8 mouse cellular contexts compared by ENCODE assay signal in genomic region chr11:35119360-35119759, GRCm38 (mm10). TPM values are rescaled to one million over a fixed set of nuclear protein-coding genes. Genes with fewer than 3 reads are reported as not detected.
DNase-seq lines count a peak whose midpoint lies in the region; ATAC-seq and TF ChIP-seq lines count a peak whose summit lies in the region.

No protein-coding gene starts in this region.

- H3K27me3 ChIP-seq in hindbrain, embryonic 10.5 days (ENCODE audit: insufficient read depth, poor library complexity, severe bottlenecking): peaks cover 58% of the 10 kb centered on the region
- H3K27me3 ChIP-seq in hindbrain, embryonic 12.5 days: peaks cover 43% of the 10 kb centered on the region
- H3K27me3 ChIP-seq in heart, embryonic 10.5 days (ENCODE audit: insufficient read depth, poor library complexity, severe bottlenecking): peaks cover 7% of the 10 kb centered on the region

- intact Hi-C loops in left cerebral cortex, postnatal 10 days (cut with DNase I): loop anchor here (2.0 to 5.0 kb wide), 2 partner anchors 237 to 289 kb away; no protein-coding TSS in a partner anchor

- H3K9ac ChIP-seq in hindbrain, embryonic 12.5 days: no peak overlapping the region

- H3K4me3 ChIP-seq in hindbrain, embryonic 10.5 days: no peak overlapping the region
- no peak overlapping the region for H3K4me3 ChIP-seq in hindbrain, embryonic 12.5 days
- no peak overlapping the region for H3K4me3 ChIP-seq in heart, embryonic 10.5 days
- H3K4me3 ChIP-seq in olfactory bulb, adult 2 months (ENCODE audit: insufficient read depth, low read depth, low read length): no peak overlapping the region

- H3K36me3 ChIP-seq in hindbrain, embryonic 10.5 days: no peaks in the 10 kb centered on the region
- H3K36me3 ChIP-seq in hindbrain, embryonic 12.5 days: no peaks in the 10 kb centered on the region
- H3K36me3 ChIP-seq in heart, embryonic 10.5 days: no peaks in the 10 kb centered on the region

- 7% methylated on average over 6 of the region's 6 CpGs for WGBS in hindbrain, embryonic 10.5 days
- 7% methylated on average over 6 of the region's 6 CpGs for WGBS in hindbrain, embryonic 12.5 days
- 8% methylated on average over 6 of the region's 6 CpGs for WGBS in heart, embryonic 10.5 days
- WGBS in olfactory bulb, adult 2 months: 13% methylated on average over 6 of the region's 6 CpGs

- no peaks in the 10 kb centered on the region for H3K9me3 ChIP-seq in hindbrain, embryonic 10.5 days
- H3K9me3 ChIP-seq in hindbrain, embryonic 12.5 days (replicated peaks): no peaks in the 10 kb centered on the region
- H3K9me3 ChIP-seq in heart, embryonic 10.5 days: no peaks in the 10 kb centered on the region

- no peak overlapping the region for H3K4me2 ChIP-seq in hindbrain, embryonic 12.5 days (replicated peaks)

- ATAC-seq in hindbrain, embryonic 12.5 days (ENCODE audit: low FRiP score): no peak

- peak; percentile 82 for DNase-seq in hindbrain, embryonic 10.5 days (ENCODE audit: low spot score)
- peak; percentile 77 to 81 for DNase-seq in adrenal gland, adult 18-20 months (ENCODE audit: low spot score in 2 of 2)
- peak; percentile 76 for DNase-seq in embryo, embryonic 11.5 days (ENCODE audit: low read depth, low spot score)
- DNase-seq in heart, embryonic 10.5 days (ENCODE audit: low spot score): peak; percentile 85
- peak; percentile 67 to 79 for DNase-seq in left cerebral cortex, postnatal 10 days (ENCODE audit: extremely low spot score in 1 of 2, low spot score in 2 of 2)
- peak; percentile 87 for DNase-seq in thymus, postnatal 4 days

- TF ChIP-seq POLR2A in olfactory bulb, adult 2 months (IDR thresholded peaks at IDR 0.05; ENCODE audit: insufficient read depth, low read depth, low read length): no peak

- peaks cover 54% of the 10 kb centered on the region for H3K4me1 ChIP-seq in hindbrain, embryonic 10.5 days (replicated peaks)
- H3K4me1 ChIP-seq in hindbrain, embryonic 12.5 days: peaks cover 25% of the 10 kb centered on the region
- peaks cover 44% of the 10 kb centered on the region for H3K4me1 ChIP-seq in heart, embryonic 10.5 days
- H3K4me1 ChIP-seq in olfactory bulb, adult 2 months (ENCODE audit: control insufficient read depth, insufficient read depth, low read length): peaks cover 9% of the 10 kb centered on the region

- TF ChIP-seq CTCF in olfactory bulb, adult 2 months (IDR thresholded peaks at IDR 0.05; ENCODE audit: insufficient read depth, low read depth, low read length): peak; percentile 71; the same call in 1 of the 2 replicates

- peak overlapping the region; percentile 54 for H3K27ac ChIP-seq in hindbrain, embryonic 10.5 days
- no peak overlapping the region for H3K27ac ChIP-seq in hindbrain, embryonic 12.5 days
- H3K27ac ChIP-seq in heart, embryonic 10.5 days: peak overlapping the region; percentile 62
- H3K27ac ChIP-seq in olfactory bulb, adult 2 months (ENCODE audit: insufficient read depth, low read depth, low read length): no peak overlapping the region

RNA-seq across cellular contexts. Expression of gene Slit3, which starts 1.7 kb away (rescaled TPM):
- 38.0 and 54.1 TPM in 2 replicates for polyA plus RNA-seq in hindbrain, embryonic 10.5 days (2016; fragmentation: Nextera tagmentation; extraction: Ambion mirVana)
- polyA plus RNA-seq in hindbrain, embryonic 12.5 days (2016; fragmentation: Nextera tagmentation; extraction: Ambion mirVana): 40.8 and 50.0 TPM in 2 replicates
- total RNA-seq in adrenal gland, adult 18-20 months (2021): 10 to 100 TPM; 31.5 to 47.6 TPM
- polyA plus RNA-seq in heart, embryonic 10.5 days (2016; fragmentation: Nextera tagmentation; extraction: Ambion mirVana): 11.3 and 22.2 TPM in 2 replicates
- 10 to 100 TPM; 41.4 to 47.4 TPM for total RNA-seq in left cerebral cortex, postnatal 10 days (2021)
- not detected in 2 replicates for polyA plus RNA-seq in olfactory bulb, adult 2 months (2012; ENCODE audit: insufficient read depth, insufficient read length, low replicate concordance, missing spikeins)

Comparison
In these comparisons a context has a peak if more than half of its experiments do, and no peak if none do; other contexts are left out.
1. H3K27ac ChIP-seq: peak in hindbrain, embryonic 10.5 days (single experiment) and heart, embryonic 10.5 days (single experiment); none in hindbrain, embryonic 12.5 days (single experiment) and olfactory bulb, adult 2 months (single experiment).
2. RNA of gene Slit3, which starts 1.7 kb away (polyA plus RNA-seq): 38.0 to 54.1 TPM in hindbrain, embryonic 10.5 days, 40.8 to 50.0 TPM in hindbrain, embryonic 12.5 days and 11.3 to 22.2 TPM in heart, embryonic 10.5 days; not detected in olfactory bulb, adult 2 months; every median in the first group is over 10 times any median in the second.
3. Peak in every context shown above with its lines, with median percentiles within 50 percentile points of each other: DNase-seq.